In the genomic region with DNA sequence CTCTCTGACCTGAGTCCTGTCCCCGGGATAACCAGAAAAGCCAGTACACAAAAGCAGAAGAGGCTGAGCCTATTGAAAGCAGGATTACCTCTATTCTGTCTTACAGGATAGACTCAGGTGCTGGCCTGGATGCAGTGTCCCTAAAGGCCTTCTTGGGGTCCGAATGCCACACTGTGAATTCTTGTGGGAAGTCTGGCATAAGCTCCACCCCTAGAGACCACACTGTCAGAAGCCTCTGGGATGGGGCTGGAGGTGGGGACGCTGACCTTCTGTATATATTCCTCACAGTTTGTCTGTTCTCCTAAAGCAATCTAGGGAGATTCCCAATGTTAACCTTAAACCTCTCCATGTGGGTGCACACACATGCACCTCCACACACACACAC, we compare ENCODE assay signal across 12 mouse cellular contexts. TPM values are rescaled to one million over a fixed set of nuclear protein-coding genes. Genes with fewer than 3 reads are reported as not detected.
DNase-seq lines count a peak whose midpoint lies in the region; ATAC-seq and TF ChIP-seq lines count a peak whose summit lies in the region.
"Had no signal": no experiment of that assay in that cellular context is flagged by ENCODE, and none has a peak within 500 bp of the region (broad histone marks: within the 10 kb centered on the region; RNA-seq: fewer than 3 reads in every experiment).

No protein-coding gene starts in this region.

- no peaks in the 10 kb centered on the region for H3K27me3 ChIP-seq in hindbrain, embryonic 10.5 days (ENCODE audit: insufficient read depth, poor library complexity, severe bottlenecking)
- no peaks in the 10 kb centered on the region for H3K27me3 ChIP-seq in hindbrain, embryonic 11.5 days (ENCODE audit: control insufficient read depth, insufficient read depth, low read length)
- H3K27me3 ChIP-seq in limb, embryonic 14.5 days (ENCODE audit: control insufficient read depth, insufficient read depth, low read length) = no peaks in the 10 kb centered on the region
- no peaks in the 10 kb centered on the region for H3K27me3 ChIP-seq in stomach, postnatal 0 days (ENCODE audit: control insufficient read depth, insufficient read depth, low read length)
- H3K27me3 ChIP-seq: embryonic facial prominence, embryonic 13.5 days; hindbrain, embryonic 13.5 days; midbrain, embryonic 12.5 days had no signal

- no peak for TF ChIP-seq CTCF in stomach, postnatal 0 days (IDR thresholded peaks at IDR 0.05; ENCODE audit: low read depth)

- H3K9me3 ChIP-seq in hindbrain, embryonic 10.5 days = no peaks in the 10 kb centered on the region
- H3K9me3 ChIP-seq in hindbrain, embryonic 11.5 days (ENCODE audit: control insufficient read depth, low read length) = no peaks in the 10 kb centered on the region
- H3K9me3 ChIP-seq in limb, embryonic 14.5 days (ENCODE audit: control insufficient read depth, low read length) = no peaks in the 10 kb centered on the region
- H3K9me3 ChIP-seq in stomach, postnatal 0 days (ENCODE audit: control insufficient read depth, low read length) = no peaks in the 10 kb centered on the region
- H3K9me3 ChIP-seq: embryonic facial prominence, embryonic 13.5 days; hindbrain, embryonic 13.5 days; midbrain, embryonic 12.5 days had no signal

- H3K4me2 ChIP-seq in hindbrain, embryonic 11.5 days (replicated peaks; ENCODE audit: low read depth, low read length) = no peak overlapping the region
- H3K4me2 ChIP-seq in limb, embryonic 14.5 days (replicated peaks; ENCODE audit: low read depth, low read length, severe bottlenecking) = no peak overlapping the region
- H3K4me2 ChIP-seq in stomach, postnatal 0 days (replicated peaks; ENCODE audit: low read depth) = no peak overlapping the region
- H3K4me2 ChIP-seq: embryonic facial prominence, embryonic 13.5 days; hindbrain, embryonic 13.5 days; midbrain, embryonic 12.5 days had no signal

- no peaks in the 10 kb centered on the region for H3K36me3 ChIP-seq in hindbrain, embryonic 10.5 days
- no peaks in the 10 kb centered on the region for H3K36me3 ChIP-seq in hindbrain, embryonic 11.5 days (ENCODE audit: control insufficient read depth, insufficient read depth, low read length)
- H3K36me3 ChIP-seq in limb, embryonic 14.5 days (ENCODE audit: control insufficient read depth, insufficient read depth, low read length) = no peaks in the 10 kb centered on the region
- no peaks in the 10 kb centered on the region for H3K36me3 ChIP-seq in stomach, postnatal 0 days (ENCODE audit: control insufficient read depth, insufficient read depth, low read length)
- H3K36me3 ChIP-seq: embryonic facial prominence, embryonic 13.5 days; hindbrain, embryonic 13.5 days; midbrain, embryonic 12.5 days had no signal

- TF ChIP-seq EP300 in stomach, postnatal 0 days (optimal IDR thresholded peaks at IDR 0.05) = no peak

- peak overlapping the region; percentile 75 for H3K27ac ChIP-seq in hindbrain, embryonic 10.5 days
- H3K27ac ChIP-seq in hindbrain, embryonic 11.5 days (ENCODE audit: low read depth, low read length) = no peak overlapping the region
- peak overlapping the region; percentile 46; the same call in 1 of the 2 replicates for H3K27ac ChIP-seq in limb, embryonic 14.5 days (replicated peaks; ENCODE audit: low read depth, low read length)
- peak overlapping the region; percentile 87 for H3K27ac ChIP-seq in stomach, postnatal 0 days (replicated peaks)
- H3K27ac ChIP-seq: embryonic facial prominence, embryonic 13.5 days; hindbrain, embryonic 13.5 days; midbrain, embryonic 12.5 days had no signal

- TF ChIP-seq POLR2A in limb, embryonic 14.5 days (IDR thresholded peaks at IDR 0.05; ENCODE audit: borderline replicate concordance, extremely low read depth, insufficient read depth, insufficient read length) = no peak

- no peak overlapping the region for H3K9ac ChIP-seq in hindbrain, embryonic 11.5 days (ENCODE audit: low read depth, low read length)
- no peak overlapping the region for H3K9ac ChIP-seq in limb, embryonic 14.5 days (ENCODE audit: low read depth, low read length, severe bottlenecking)
- H3K9ac ChIP-seq in stomach, postnatal 0 days (ENCODE audit: low read length) = no peak overlapping the region
- H3K9ac ChIP-seq: midbrain, embryonic 12.5 days had no signal

- peaks cover 22% of the 10 kb centered on the region for H3K4me1 ChIP-seq in hindbrain, embryonic 10.5 days (replicated peaks)
- no peaks in the 10 kb centered on the region; the same call in 1 of the 2 replicates for H3K4me1 ChIP-seq in hindbrain, embryonic 11.5 days (replicated peaks; ENCODE audit: control insufficient read depth, insufficient read depth, low read length)
- H3K4me1 ChIP-seq in limb, embryonic 14.5 days (ENCODE audit: control insufficient read depth, insufficient read depth, low read length) = peaks cover 14% of the 10 kb centered on the region
- H3K4me1 ChIP-seq in stomach, postnatal 0 days (replicated peaks; ENCODE audit: control insufficient read depth, insufficient read depth) = peaks cover 15% of the 10 kb centered on the region

- ATAC-seq in hindbrain, embryonic 11.5 days (ENCODE audit: low FRiP score) = no peak
- ATAC-seq in limb, embryonic 14.5 days (ENCODE audit: low FRiP score, low read depth) = no peak
- ATAC-seq in stomach, postnatal 0 days (ENCODE audit: low FRiP score, low TSS enrichment) = no peak

- no peak for DNase-seq in hindbrain, embryonic 10.5 days (ENCODE audit: low spot score)
- no peak for DNase-seq in hindbrain, embryonic 11.5 days (ENCODE audit: low spot score)
- DNase-seq in urinary bladder, adult 2 months (ENCODE audit: low spot score) = peak; percentile 18
- no peak for DNase-seq in urinary bladder, postnatal 36 days (ENCODE audit: low spot score in 2 of 2)
- no peak for DNase-seq in limb, embryonic 14.5 days (ENCODE audit: low spot score)
- no peak for DNase-seq in stomach, postnatal 0 days (ENCODE audit: low spot score)
- DNase-seq in right cerebral cortex, postnatal 10 days (ENCODE audit: low spot score in 2 of 2) = no peak
- no peak for DNase-seq in right cerebral cortex, postnatal 14 days
- DNase-seq: cerebellum, adult 8-10 months had no signal

- no peak overlapping the region for H3K4me3 ChIP-seq in hindbrain, embryonic 10.5 days
- H3K4me3 ChIP-seq in hindbrain, embryonic 11.5 days (ENCODE audit: low read depth, low read length) = no peak overlapping the region
- no peak overlapping the region for H3K4me3 ChIP-seq in limb, embryonic 14.5 days (replicated peaks; ENCODE audit: low read length)
- no peak overlapping the region for H3K4me3 ChIP-seq in stomach, postnatal 0 days (ENCODE audit: low read depth, low read length)
- H3K4me3 ChIP-seq: embryonic facial prominence, embryonic 13.5 days; hindbrain, embryonic 13.5 days; midbrain, embryonic 12.5 days had no signal

- WGBS in hindbrain, embryonic 10.5 days = 64% methylated on average over 3 of the region's 3 CpGs
- WGBS in hindbrain, embryonic 11.5 days = 57% methylated on average over 3 of the region's 3 CpGs
- 47% methylated on average over 3 of the region's 3 CpGs for WGBS in limb, embryonic 14.5 days
- 49% methylated on average over 3 of the region's 3 CpGs for WGBS in stomach, postnatal 0 days

RNA-seq across cellular contexts. Expression of gene Dhrs3, which starts 57.7 kb away (rescaled TPM):
- polyA plus RNA-seq in hindbrain, embryonic 10.5 days (2016; fragmentation: Nextera tagmentation; extraction: Ambion mirVana) = 11.7 and 11.8 TPM in 2 replicates
- polyA plus RNA-seq in hindbrain, embryonic 11.5 days (2014; fragmentation: Nextera tagmentation; extraction: Ambion mirVana) = 21.5 and 36.4 TPM in 2 replicates
- 249 and 258 TPM in 2 replicates for polyA plus RNA-seq in urinary bladder, adult 2 months (2012; rRNA removed)
- 69.7 and 80.0 TPM in 2 replicates for polyA plus RNA-seq in limb, embryonic 14.5 days (2012; rRNA removed)
- 121 and 134 TPM in 2 replicates for polyA plus RNA-seq in limb, embryonic 14.5 days (2014; fragmentation: Nextera tagmentation; extraction: Ambion mirVana)
- 103 and 106 TPM in 2 replicates for polyA plus RNA-seq in stomach, postnatal 0 days (2015; fragmentation: Nextera tagmentation; extraction: Ambion mirVana)
